Mouse (Mus musculus): ENCODE results near the gene Naa16. TPM values are rescaled to one million over a fixed set of nuclear protein-coding genes. Genes with fewer than 3 reads are reported as not detected.

The Naa16 gene
- polyA plus RNA-seq, 1 experiment from 2014 or later = 39.5 TPM

DNA sequence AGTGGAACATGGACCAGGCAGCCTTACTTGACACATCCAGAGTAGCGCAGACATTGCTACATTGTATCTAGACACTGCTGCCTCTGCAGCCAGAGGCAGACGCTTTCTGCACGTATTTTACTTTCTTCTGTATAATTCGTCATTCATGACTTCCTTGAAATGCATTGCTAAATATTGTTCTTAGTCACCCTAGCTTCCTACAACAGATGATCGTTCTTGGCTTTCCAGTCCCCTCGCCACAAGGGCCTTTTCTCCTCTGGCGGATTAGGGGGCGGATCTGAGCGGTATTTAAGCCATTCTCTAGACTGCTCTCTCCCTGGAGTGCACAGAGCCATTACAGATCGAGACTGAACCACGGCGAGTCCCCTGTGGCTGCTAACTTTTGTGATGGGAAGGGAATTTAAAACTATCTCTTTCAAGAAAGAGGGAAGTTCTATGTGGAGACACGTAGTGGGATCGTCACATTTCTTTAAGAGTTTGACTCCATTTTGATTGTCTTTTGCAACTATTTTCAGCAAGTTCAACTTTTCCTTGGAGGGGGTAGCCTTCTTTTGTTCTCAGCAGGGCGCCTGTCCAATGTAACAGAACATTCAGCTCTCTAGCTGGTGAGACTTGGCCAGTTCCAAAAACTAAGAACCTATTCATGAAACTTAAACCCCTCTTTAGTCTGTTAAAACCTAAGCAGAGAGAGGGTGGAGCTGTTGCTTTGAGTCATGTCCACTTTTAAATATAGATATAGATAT, 99.7 kb downstream of the Naa16 start:
- no peak for ATAC-seq (ENCODE audit: low FRiP score)
- H3K9ac ChIP-seq (ENCODE audit: low read depth, low read length) = no peak overlapping the region
- 26% methylated on average over 15 of the region's 15 CpGs for WGBS

DNA sequence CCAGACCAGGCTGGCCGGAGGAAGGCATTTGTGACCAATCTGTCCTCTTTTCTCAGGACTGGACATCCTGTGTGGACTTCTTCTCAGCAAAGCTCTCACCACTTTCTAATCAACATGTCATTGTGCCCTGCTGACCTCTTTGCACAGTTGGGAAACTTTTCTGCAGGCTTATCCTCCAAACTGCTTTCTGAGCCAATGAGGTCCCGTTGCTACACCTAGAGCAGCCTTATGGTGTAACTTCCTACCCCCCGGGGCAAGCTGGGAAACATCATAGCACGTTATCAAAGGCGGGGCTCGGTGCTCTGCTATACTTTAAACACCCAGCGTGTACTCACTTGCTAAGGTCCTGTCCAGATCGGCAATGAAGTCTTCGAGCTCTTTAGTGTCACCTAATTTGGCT, 100.7 kb downstream of the Naa16 start:
- no peaks in the 10 kb centered on the region for H3K9me3 ChIP-seq (ENCODE audit: control insufficient read depth, low read length)
- no peak overlapping the region for H3K9ac ChIP-seq (ENCODE audit: low read depth, low read length)
- no peaks in the 10 kb centered on the region for H3K27me3 ChIP-seq (ENCODE audit: control insufficient read depth, insufficient read depth, low read length)
- DNase-seq (ENCODE audit: low spot score) (no peak), ATAC-seq (ENCODE audit: low FRiP score) (no peak)
- peaks cover 3% of the 10 kb centered on the region; the same call in 1 of the 2 replicates for H3K4me1 ChIP-seq (replicated peaks; ENCODE audit: control insufficient read depth, insufficient read depth, low read length)
- no peak overlapping the region for H3K4me3 ChIP-seq (ENCODE audit: low read depth, low read length)
- no peak overlapping the region for H3K4me2 ChIP-seq (replicated peaks; ENCODE audit: low read depth, low read length)
- 54% methylated on average over 9 of the region's 9 CpGs for WGBS
- no peaks in the 10 kb centered on the region for H3K36me3 ChIP-seq (ENCODE audit: control insufficient read depth, insufficient read depth, low read length)
- H3K27ac ChIP-seq (ENCODE audit: low read depth, low read length) = no peak overlapping the region

More for the DNA sequence above, 99.7 kb downstream of the Naa16 start:
- 0 out of 2 replicates have a peak overlapping the region, but pooled peaks have one; percentile 12 for H3K4me2 ChIP-seq (replicated peaks; ENCODE audit: low read depth, low read length)
- H3K36me3 ChIP-seq (ENCODE audit: control insufficient read depth, insufficient read depth, low read length) = no peaks in the 10 kb centered on the region
- peaks cover 3% of the 10 kb centered on the region; the same call in 1 of the 2 replicates for H3K4me1 ChIP-seq (replicated peaks; ENCODE audit: control insufficient read depth, insufficient read depth, low read length)
- H3K4me3 ChIP-seq (ENCODE audit: low read depth, low read length) = no peak overlapping the region
- no peak for DNase-seq (ENCODE audit: low spot score)
- no peaks in the 10 kb centered on the region for H3K9me3 ChIP-seq (ENCODE audit: control insufficient read depth, low read length)
- no peak overlapping the region for H3K27ac ChIP-seq (ENCODE audit: low read depth, low read length)
- no peaks in the 10 kb centered on the region for H3K27me3 ChIP-seq (ENCODE audit: control insufficient read depth, insufficient read depth, low read length)

DNA sequence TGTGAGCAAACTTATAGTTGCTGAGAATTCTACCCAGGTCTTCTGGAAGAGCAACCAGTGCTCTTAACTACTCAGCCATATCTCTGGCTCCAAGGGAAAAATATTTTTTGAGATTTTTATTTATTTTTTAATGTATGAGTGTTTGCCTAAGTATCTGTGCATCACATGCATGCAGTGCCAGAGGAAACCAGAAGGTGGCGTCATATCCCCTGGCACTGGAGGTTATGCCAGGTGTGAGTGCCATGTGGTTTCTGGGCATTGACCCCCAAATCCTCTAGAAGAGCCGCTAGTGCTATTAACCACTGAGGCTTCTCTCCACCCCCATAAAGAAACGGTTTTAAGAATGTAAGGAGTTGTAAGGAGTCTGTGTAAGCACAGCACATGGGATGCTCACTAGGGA, 102.3 kb downstream of the Naa16 start:
- no peak for ATAC-seq (ENCODE audit: low FRiP score)

DNA sequence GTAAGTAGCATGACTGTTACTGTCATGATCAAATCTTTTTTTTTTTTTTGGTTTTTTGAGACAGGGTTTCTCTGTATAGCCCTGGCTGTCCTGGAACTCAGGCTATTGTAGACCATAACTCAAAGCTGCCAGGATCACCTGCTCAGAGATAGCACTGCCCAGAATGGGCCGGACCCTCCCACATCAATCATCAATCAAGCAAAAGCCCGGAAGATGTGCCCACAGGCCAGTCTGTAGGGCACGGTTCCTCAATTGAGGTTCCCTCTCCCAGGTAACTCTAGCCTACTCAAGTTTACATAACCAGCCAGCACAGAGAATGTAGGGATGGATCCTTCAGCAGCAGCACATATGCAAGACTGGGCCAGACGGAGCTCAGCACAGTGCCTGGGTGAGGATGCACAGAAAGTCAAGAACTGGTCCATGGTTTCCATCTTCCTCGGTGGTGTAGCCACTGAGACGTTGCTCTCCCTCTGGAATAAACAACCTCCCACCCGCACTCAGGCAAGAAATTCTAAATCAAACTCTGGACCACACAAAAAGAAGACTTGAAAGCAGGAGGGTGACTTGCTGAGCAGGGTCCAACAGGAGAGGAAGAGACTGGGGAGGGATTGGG, 103.2 kb downstream of the Naa16 start:
- 89% methylated on average over 7 of the region's 7 CpGs for WGBS
- DNase-seq (ENCODE audit: low spot score) (no peak), ATAC-seq (ENCODE audit: low FRiP score) (no peak)
- Histone ChIP-seq H3K4me2 (replicated peaks; ENCODE audit: low read depth, low read length) (no peak overlapping the region), H3K9ac (ENCODE audit: low read depth, low read length) (no peak overlapping the region), H3K4me1 (replicated peaks; ENCODE audit: control insufficient read depth, insufficient read depth, low read length) (peaks cover 3% of the 10 kb centered on the region; the same call in 1 of the 2 replicates), H3K9me3 (ENCODE audit: control insufficient read depth, low read length) (no peaks in the 10 kb centered on the region), H3K27ac (ENCODE audit: low read depth, low read length) (no peak overlapping the region), H3K27me3 (ENCODE audit: control insufficient read depth, insufficient read depth, low read length) (no peaks in the 10 kb centered on the region), H3K4me3 (ENCODE audit: low read depth, low read length) (no peak overlapping the region), H3K36me3 (ENCODE audit: control insufficient read depth, insufficient read depth, low read length) (no peaks in the 10 kb centered on the region)

More for the DNA sequence above, 102.3 kb downstream of the Naa16 start:
- Histone ChIP-seq H3K4me2 (replicated peaks; ENCODE audit: low read depth, low read length) (no peak overlapping the region), H3K4me3 (ENCODE audit: low read depth, low read length) (no peak overlapping the region), H3K27ac (ENCODE audit: low read depth, low read length) (no peak overlapping the region), H3K4me1 (replicated peaks; ENCODE audit: control insufficient read depth, insufficient read depth, low read length) (peaks cover 3% of the 10 kb centered on the region; the same call in 1 of the 2 replicates), H3K36me3 (ENCODE audit: control insufficient read depth, insufficient read depth, low read length) (no peaks in the 10 kb centered on the region), H3K9ac (ENCODE audit: low read depth, low read length) (no peak overlapping the region), H3K9me3 (ENCODE audit: control insufficient read depth, low read length) (no peaks in the 10 kb centered on the region), H3K27me3 (ENCODE audit: control insufficient read depth, insufficient read depth, low read length) (no peaks in the 10 kb centered on the region)
- 65% methylated on average over 3 of the region's 3 CpGs for WGBS
- no peak for DNase-seq (ENCODE audit: low spot score)

DNA sequence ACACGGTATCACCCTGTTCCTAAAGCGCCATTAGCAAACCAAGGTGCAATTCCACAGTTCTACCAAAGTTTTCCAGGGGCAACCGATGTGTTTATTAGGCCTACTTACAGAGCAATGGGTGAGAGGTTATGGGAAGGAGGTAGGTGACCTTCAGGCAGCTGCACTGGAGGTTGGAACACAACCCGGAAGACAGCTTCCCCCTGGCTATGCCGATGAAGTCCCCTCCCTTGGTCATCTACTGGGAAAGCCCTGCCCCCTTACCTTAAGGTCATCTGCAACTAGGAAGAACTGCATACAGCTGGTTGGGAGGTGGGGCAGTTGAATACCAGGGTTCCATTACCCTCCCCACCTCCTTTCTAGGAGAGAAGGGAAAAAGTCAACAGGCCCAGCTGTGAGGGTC, 105.0 kb downstream of the Naa16 start:
- no peaks in the 10 kb centered on the region for H3K27me3 ChIP-seq (ENCODE audit: control insufficient read depth, insufficient read depth, low read length)
- H3K36me3 ChIP-seq (ENCODE audit: control insufficient read depth, insufficient read depth, low read length) = no peaks in the 10 kb centered on the region
- no peaks in the 10 kb centered on the region for H3K9me3 ChIP-seq (ENCODE audit: control insufficient read depth, low read length)
- no peak overlapping the region for H3K4me2 ChIP-seq (replicated peaks; ENCODE audit: low read depth, low read length)
- no peak overlapping the region for H3K27ac ChIP-seq (ENCODE audit: low read depth, low read length)
- 87% methylated on average over 5 of the region's 5 CpGs for WGBS
- H3K4me1 ChIP-seq (replicated peaks; ENCODE audit: control insufficient read depth, insufficient read depth, low read length) = no peaks in the 10 kb centered on the region
- no peak overlapping the region for H3K4me3 ChIP-seq (ENCODE audit: low read depth, low read length)
- ATAC-seq (ENCODE audit: low FRiP score) = no peak
- H3K9ac ChIP-seq (ENCODE audit: low read depth, low read length) = no peak overlapping the region
- DNase-seq (ENCODE audit: low spot score) = no peak

DNA sequence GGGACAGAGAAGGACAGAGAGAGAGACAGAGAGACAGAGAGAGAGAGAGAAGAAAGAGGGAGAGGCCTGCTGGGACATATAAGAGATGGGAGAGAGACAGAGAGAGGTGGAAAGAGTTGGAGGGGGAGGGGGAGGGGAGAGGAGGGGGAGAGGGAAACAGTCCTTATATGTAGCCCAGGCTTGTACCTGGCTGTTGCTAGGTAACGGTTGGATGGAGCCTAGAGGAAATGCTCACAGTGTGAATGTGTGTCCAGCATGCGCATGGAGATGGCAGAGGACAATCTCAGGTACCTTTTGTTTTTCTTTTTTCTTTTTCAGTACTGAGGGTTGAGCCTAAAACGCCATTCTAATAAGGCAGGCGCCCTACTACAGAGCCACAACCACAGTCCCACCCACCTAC, 106.0 kb downstream of the Naa16 start:
- Histone ChIP-seq H3K4me1 (replicated peaks; ENCODE audit: control insufficient read depth, insufficient read depth, low read length) (no peaks in the 10 kb centered on the region), H3K36me3 (ENCODE audit: control insufficient read depth, insufficient read depth, low read length) (no peaks in the 10 kb centered on the region), H3K27ac (ENCODE audit: low read depth, low read length) (no peak overlapping the region), H3K4me2 (replicated peaks; ENCODE audit: low read depth, low read length) (no peak overlapping the region), H3K9me3 (ENCODE audit: control insufficient read depth, low read length) (no peaks in the 10 kb centered on the region), H3K9ac (ENCODE audit: low read depth, low read length) (no peak overlapping the region), H3K27me3 (ENCODE audit: control insufficient read depth, insufficient read depth, low read length) (no peaks in the 10 kb centered on the region), H3K4me3 (ENCODE audit: low read depth, low read length) (no peak overlapping the region)
- no peak for DNase-seq (ENCODE audit: low spot score)
- ATAC-seq (ENCODE audit: low FRiP score) = no peak
- 90% methylated on average over 4 of the region's 4 CpGs for WGBS

DNA sequence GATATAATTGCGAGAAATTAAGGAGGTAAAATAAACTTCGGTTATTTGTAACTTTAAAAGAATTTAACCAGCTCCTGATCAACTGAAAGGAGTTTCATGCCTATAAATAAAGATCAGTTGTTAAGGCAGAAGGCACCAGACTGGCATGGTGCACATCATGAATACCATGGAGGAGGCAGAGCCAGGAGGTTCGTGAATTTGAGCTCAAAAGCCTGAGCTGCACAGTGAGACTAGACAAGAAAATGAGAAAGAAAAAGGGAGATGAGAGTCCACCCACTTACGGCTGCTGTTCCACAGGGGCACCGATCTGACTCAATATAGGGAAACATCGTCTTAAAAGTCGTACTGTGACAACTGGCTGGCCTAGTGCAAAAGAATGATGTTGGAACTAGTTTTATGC, 106.6 kb downstream of the Naa16 start:
- H3K36me3 ChIP-seq (ENCODE audit: control insufficient read depth, insufficient read depth, low read length) = no peaks in the 10 kb centered on the region
- H3K9me3 ChIP-seq (ENCODE audit: control insufficient read depth, low read length) = no peaks in the 10 kb centered on the region
- H3K4me2 ChIP-seq (replicated peaks; ENCODE audit: low read depth, low read length) = no peak overlapping the region
- ATAC-seq (ENCODE audit: low FRiP score) = no peak
- WGBS = 91% methylated on average over 7 of the region's 7 CpGs
- DNase-seq (ENCODE audit: low spot score) = no peak
- H3K4me3 ChIP-seq (ENCODE audit: low read depth, low read length) = no peak overlapping the region
- no peaks in the 10 kb centered on the region for H3K4me1 ChIP-seq (replicated peaks; ENCODE audit: control insufficient read depth, insufficient read depth, low read length)
- H3K9ac ChIP-seq (ENCODE audit: low read depth, low read length) = no peak overlapping the region
- no peak overlapping the region for H3K27ac ChIP-seq (ENCODE audit: low read depth, low read length)
- no peaks in the 10 kb centered on the region for H3K27me3 ChIP-seq (ENCODE audit: control insufficient read depth, insufficient read depth, low read length)

DNA sequence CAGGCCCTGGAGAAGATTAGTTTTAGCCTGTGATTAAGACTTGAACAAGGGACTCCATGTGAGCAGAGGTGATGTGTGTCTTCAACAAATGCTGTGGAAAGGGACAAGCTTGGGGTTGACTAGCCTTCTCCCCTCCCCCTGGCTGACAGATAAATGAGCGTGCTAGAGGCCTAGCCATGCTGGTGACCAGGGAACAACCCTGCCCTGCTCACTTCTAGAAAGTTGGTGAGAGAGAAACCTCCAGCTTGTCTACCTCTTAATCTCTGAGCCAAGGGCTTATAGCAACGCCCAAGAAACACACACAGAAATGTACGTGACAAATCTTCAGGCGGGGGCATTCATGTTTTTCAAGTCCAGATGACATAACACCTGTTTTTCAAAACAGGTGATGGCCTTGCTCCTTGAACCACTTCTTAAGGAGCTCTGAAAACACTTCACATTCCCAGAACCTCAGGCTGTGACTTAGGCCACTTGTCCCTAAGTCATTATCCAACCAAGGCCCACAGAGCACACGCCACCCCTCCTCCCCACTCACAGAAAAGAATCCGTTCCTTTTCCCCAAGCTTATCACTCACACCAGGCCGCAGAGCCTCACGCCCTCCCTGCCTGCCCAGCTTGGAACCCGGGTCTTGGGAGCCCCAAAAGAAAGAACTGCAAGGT, 108.6 kb downstream of the Naa16 start:
- 92% methylated on average over 9 of the region's 9 CpGs for WGBS
- H3K9me3 ChIP-seq (ENCODE audit: control insufficient read depth, low read length) = no peaks in the 10 kb centered on the region
- ATAC-seq (ENCODE audit: low FRiP score) (no peak), DNase-seq (ENCODE audit: low spot score) (no peak)
- no peak overlapping the region for H3K9ac ChIP-seq (ENCODE audit: low read depth, low read length)
- no peaks in the 10 kb centered on the region for H3K4me1 ChIP-seq (replicated peaks; ENCODE audit: control insufficient read depth, insufficient read depth, low read length)
- H3K4me2 ChIP-seq (replicated peaks; ENCODE audit: low read depth, low read length) = no peak overlapping the region
- H3K4me3 ChIP-seq (ENCODE audit: low read depth, low read length) = no peak overlapping the region
- H3K27me3 ChIP-seq (ENCODE audit: control insufficient read depth, insufficient read depth, low read length) = no peaks in the 10 kb centered on the region
- H3K36me3 ChIP-seq (ENCODE audit: control insufficient read depth, insufficient read depth, low read length) = no peaks in the 10 kb centered on the region
- no peak overlapping the region for H3K27ac ChIP-seq (ENCODE audit: low read depth, low read length)
